Mouse (Mus musculus) embryonic facial prominence, embryonic 15.5 days (tissue): ENCODE results near the gene Neurl3. TPM values are rescaled to one million over a fixed set of nuclear protein-coding genes. Genes with fewer than 3 reads are reported as not detected.

Source experiments
- ATAC-seq: fragments of 200-750 bp; cut with Nextera tagmentation; 2 replicates; pipeline ENCODE4 v1.8.0; 2017; ENCODE audit warnings: low read depth, moderate TSS enrichment; ENCODE audit not compliant: insufficient number of reproducible peaks, low FRiP score, low TSS enrichment
- H3K27ac ChIP-seq: fragments of 300-500 bp; sonication (generic); replicated peaks from 2 replicates; pipeline ENCODE4 v1.5.1; 2015; ENCODE audit warnings: mild to moderate bottlenecking, inconsistent platforms
- H3K27me3 ChIP-seq: fragments of 300-500 bp; sonication (generic); 2 replicates; pipeline ENCODE4 v1.6.1; 2015; ENCODE audit warnings: inconsistent platforms
- H3K36me3 ChIP-seq: fragments of 300-500 bp; sonication (generic); 2 replicates; pipeline ENCODE4 v1.6.1; 2015; ENCODE audit warnings: mild to moderate bottlenecking, inconsistent platforms
- H3K4me1 ChIP-seq: fragments of 300-500 bp; sonication (generic); 2 replicates; pipeline ENCODE4 v1.6.1; 2015; ENCODE audit warnings: inconsistent platforms
- H3K4me2 ChIP-seq: fragments of 300-500 bp; sonication (generic); replicated peaks from 2 replicates; pipeline ENCODE4 v1.6.1; 2015; ENCODE audit warnings: mild to moderate bottlenecking, inconsistent platforms
- H3K4me3 ChIP-seq: fragments of 300-500 bp; sonication (generic); replicated peaks from 2 replicates; pipeline ENCODE4 v1.5.1; 2015; ENCODE audit warnings: mild to moderate bottlenecking, inconsistent platforms
- H3K9ac ChIP-seq: fragments of 300-500 bp; sonication (generic); 2 replicates; pipeline ENCODE4 v1.6.1; 2015; ENCODE audit warnings: inconsistent platforms
- H3K9me3 ChIP-seq: fragments of 300-500 bp; sonication (generic); replicated peaks from 2 replicates; pipeline ENCODE4 v1.6.1; 2016; ENCODE audit warnings: inconsistent platforms
- WGBS: fragments of 180-500 bp; shearing (Covaris S2); methylation state at CpG from one replicate; pipeline ENCODE4 v1.1.7; 2015; 5-methylcytosine and 5-hydroxymethylcytosine counted together
- polyA plus RNA-seq: library from polyadenylated mRNA; unstranded; fragments of >200 nt; fragmentation: Nextera tagmentation; extraction: Ambion mirVana; gene quantifications from 2 replicates; pipeline ENCODE4 v1.2.1, GENCODE M21; 2015

Gene Neurl3
- polyA plus RNA-seq, 1 experiment from 2014 or later, result 1.5 TPM

- H3K4me2 ChIP-seq, result no peak overlapping the region
- H3K27me3 ChIP-seq, result peaks cover 53% of the 10 kb centered on the region
- H3K27ac ChIP-seq, result no peak overlapping the region
- no peak overlapping the region for H3K9ac ChIP-seq
- no peaks in the 10 kb centered on the region for H3K4me1 ChIP-seq
- H3K4me3 ChIP-seq, result no peak overlapping the region
- ATAC-seq, result no peak
- no peaks in the 10 kb centered on the region for H3K9me3 ChIP-seq
- WGBS, result 62% methylated on average over 9 of the region's 9 CpGs
- H3K36me3 ChIP-seq, result no peaks in the 10 kb centered on the region
Measured at GRCm38 (mm10) chr1:36296466-36297149, 22.1 kb upstream of the Neurl3 start.

- Histone ChIP-seq H3K27ac (no peak overlapping the region), H3K36me3 (no peaks in the 10 kb centered on the region), H3K4me1 (no peaks in the 10 kb centered on the region), H3K4me2 (no peak overlapping the region), H3K9me3 (no peaks in the 10 kb centered on the region), H3K4me3 (no peak overlapping the region), H3K9ac (no peak overlapping the region), H3K27me3 (peaks cover 31% of the 10 kb centered on the region)
- 74% methylated on average over 3 of the region's 3 CpGs for WGBS
- no peak for ATAC-seq
Measured at GRCm38 (mm10) chr1:36294402-36294801, 19.9 kb upstream of the Neurl3 start.

DNA sequence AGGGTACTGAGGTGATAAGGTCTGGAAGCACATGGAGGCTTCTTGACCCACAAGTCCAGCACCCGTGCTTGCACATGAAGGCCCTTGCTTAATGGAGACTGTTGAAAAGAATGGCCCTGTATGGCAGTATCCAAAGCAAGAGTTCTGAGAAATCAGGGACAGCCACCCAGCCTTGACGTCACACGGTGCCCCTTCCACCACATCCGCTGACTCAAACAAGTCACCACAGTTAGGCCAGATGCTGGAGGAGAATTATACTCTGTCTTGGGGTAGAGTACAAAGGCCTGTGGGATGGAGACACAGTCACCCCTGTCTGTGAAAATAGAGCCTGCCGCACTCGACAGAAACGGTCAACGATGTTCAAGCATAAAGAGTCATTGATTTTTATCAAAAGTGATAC is 19.0 kb upstream of the Neurl3 start:
- ATAC-seq, result no peak
- H3K27me3 ChIP-seq, result peaks cover 21% of the 10 kb centered on the region
- H3K4me3 ChIP-seq, result no peak overlapping the region
- no peaks in the 10 kb centered on the region for H3K9me3 ChIP-seq
- H3K36me3 ChIP-seq, result no peaks in the 10 kb centered on the region
- H3K9ac ChIP-seq, result no peak overlapping the region
- no peaks in the 10 kb centered on the region for H3K4me1 ChIP-seq
- H3K27ac ChIP-seq, result no peak overlapping the region
- no peak overlapping the region for H3K4me2 ChIP-seq
- 91% methylated on average over 8 of the region's 8 CpGs for WGBS

- Histone ChIP-seq H3K27ac (no peak overlapping the region), H3K9ac (no peak overlapping the region), H3K4me3 (no peak overlapping the region), H3K36me3 (no peaks in the 10 kb centered on the region), H3K4me2 (no peak overlapping the region), H3K9me3 (no peaks in the 10 kb centered on the region), H3K27me3 (no peaks in the 10 kb centered on the region), H3K4me1 (no peaks in the 10 kb centered on the region)
- 84% methylated on average over 6 of the region's 6 CpGs for WGBS
- ATAC-seq, result no peak
Measured at GRCm38 (mm10) chr1:36281849-36282248, 7.4 kb upstream of the Neurl3 start.

DNA sequence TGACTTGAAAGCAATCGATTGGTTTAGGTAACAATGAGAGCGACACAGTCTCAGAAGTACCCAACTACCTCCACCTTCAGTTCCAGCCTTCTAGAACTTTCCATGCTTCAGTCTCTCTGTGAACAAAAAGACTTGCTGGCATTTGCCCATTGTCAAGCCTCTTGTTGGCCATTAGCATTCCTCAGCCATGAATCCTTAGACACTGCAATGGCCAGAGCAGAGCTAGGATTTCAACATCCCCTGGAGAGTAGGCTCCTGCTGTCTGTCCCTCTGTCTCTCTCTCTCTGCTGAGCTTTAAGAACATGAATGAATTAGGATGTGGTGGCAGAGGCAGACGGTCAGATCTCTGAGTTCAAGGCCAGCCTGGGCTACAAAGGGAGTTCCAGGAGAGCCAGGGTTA is 6.5 kb upstream of the Neurl3 start:
- H3K4me2 ChIP-seq, result no peak overlapping the region
- WGBS, result 87% methylated on average over 3 of the region's 3 CpGs
- H3K27ac ChIP-seq, result no peak overlapping the region
- H3K27me3 ChIP-seq, result no peaks in the 10 kb centered on the region
- H3K36me3 ChIP-seq, result no peaks in the 10 kb centered on the region
- no peaks in the 10 kb centered on the region for H3K9me3 ChIP-seq
- no peak for ATAC-seq
- H3K9ac ChIP-seq, result no peak overlapping the region
- no peak overlapping the region for H3K4me3 ChIP-seq
- no peaks in the 10 kb centered on the region for H3K4me1 ChIP-seq

DNA sequence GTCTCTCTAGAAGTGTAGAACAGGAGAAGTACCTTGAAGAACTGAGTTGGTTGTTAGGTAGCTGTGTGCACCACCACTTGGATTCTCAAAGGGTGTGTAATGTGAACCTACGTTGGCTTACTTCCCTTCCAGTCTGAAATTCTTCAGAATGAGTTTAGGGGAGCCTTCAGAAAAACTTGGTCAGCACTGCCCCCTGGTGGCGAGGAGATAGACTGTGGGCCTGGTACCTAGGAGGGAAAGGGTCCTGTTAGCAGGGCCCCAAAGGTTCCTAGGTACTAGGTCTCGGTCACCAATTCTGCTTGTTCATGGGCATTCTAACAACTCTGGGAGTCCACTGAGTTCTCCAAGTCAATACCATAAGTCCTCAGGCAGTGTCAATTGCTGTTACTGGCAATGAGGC is 4.7 kb upstream of the Neurl3 start:
- no peaks in the 10 kb centered on the region for H3K4me1 ChIP-seq
- no peak for ATAC-seq
- H3K27me3 ChIP-seq, result no peaks in the 10 kb centered on the region
- H3K4me3 ChIP-seq, result no peak overlapping the region
- WGBS, result 19% methylated on average over 3 of the region's 3 CpGs
- no peak overlapping the region for H3K27ac ChIP-seq
- no peak overlapping the region for H3K9ac ChIP-seq
- H3K4me2 ChIP-seq, result no peak overlapping the region
- no peaks in the 10 kb centered on the region for H3K36me3 ChIP-seq
- H3K9me3 ChIP-seq, result no peaks in the 10 kb centered on the region

- H3K4me1 ChIP-seq, result 0 out of 2 replicates have a peak, but pooled peaks cover 6% of the 10 kb centered on the region
- no peak overlapping the region for H3K4me3 ChIP-seq
- WGBS, result 19% methylated on average over 7 of the region's 7 CpGs
- ATAC-seq, result no peak
- H3K27me3 ChIP-seq, result no peaks in the 10 kb centered on the region
- H3K9me3 ChIP-seq, result no peaks in the 10 kb centered on the region
- no peak overlapping the region for H3K27ac ChIP-seq
- no peak overlapping the region for H3K9ac ChIP-seq
- no peak overlapping the region for H3K4me2 ChIP-seq
- no peaks in the 10 kb centered on the region for H3K36me3 ChIP-seq
Measured at GRCm38 (mm10) chr1:36277267-36278060, 3.0 kb upstream of the Neurl3 start.

- Histone ChIP-seq H3K4me3 (no peak overlapping the region), H3K9ac (no peak overlapping the region), H3K27me3 (no peaks in the 10 kb centered on the region), H3K4me2 (no peak overlapping the region), H3K36me3 (no peaks in the 10 kb centered on the region), H3K9me3 (no peaks in the 10 kb centered on the region), H3K27ac (no peak overlapping the region), H3K4me1 (0 out of 2 replicates have a peak, but pooled peaks cover 6% of the 10 kb centered on the region)
- WGBS, result 77% methylated on average over 13 of the region's 13 CpGs
- no peak for ATAC-seq
Measured at GRCm38 (mm10) chr1:36275635-36276389, 1.3 kb upstream of the Neurl3 start.

DNA sequence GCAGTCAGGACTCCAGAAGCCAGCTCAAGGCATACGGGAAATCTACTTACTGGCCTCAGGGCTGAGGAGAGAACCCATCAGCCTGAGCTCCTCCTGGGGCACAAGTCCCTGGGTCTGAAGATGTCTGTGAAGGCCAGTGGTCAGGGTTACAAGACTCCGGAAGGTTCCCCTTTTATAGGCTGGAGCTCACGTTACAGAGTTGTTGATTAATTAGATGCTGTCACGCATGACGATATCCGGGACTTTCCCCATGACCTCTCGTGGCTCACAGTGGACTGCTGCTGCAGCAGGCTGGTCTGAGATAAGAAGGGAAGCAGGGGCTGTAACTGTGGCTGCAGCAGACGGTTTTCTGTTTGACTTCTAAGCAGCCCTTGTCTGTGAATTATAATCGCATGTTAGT is 1.2 kb downstream of the Neurl3 start:
- Histone ChIP-seq H3K4me1 (peaks cover 13% of the 10 kb centered on the region; the same call in 1 of the 2 replicates), H3K27me3 (peaks cover 16% of the 10 kb centered on the region), H3K36me3 (no peaks in the 10 kb centered on the region), H3K9me3 (no peaks in the 10 kb centered on the region), H3K9ac (no peak overlapping the region), H3K27ac (no peak overlapping the region), H3K4me3 (no peak overlapping the region), H3K4me2 (no peak overlapping the region)
- 21% methylated on average over 9 of the region's 9 CpGs for whole genome bisulfite sequencing
- ATAC-seq, result no peak; the same call in 1 of the 2 replicates

DNA sequence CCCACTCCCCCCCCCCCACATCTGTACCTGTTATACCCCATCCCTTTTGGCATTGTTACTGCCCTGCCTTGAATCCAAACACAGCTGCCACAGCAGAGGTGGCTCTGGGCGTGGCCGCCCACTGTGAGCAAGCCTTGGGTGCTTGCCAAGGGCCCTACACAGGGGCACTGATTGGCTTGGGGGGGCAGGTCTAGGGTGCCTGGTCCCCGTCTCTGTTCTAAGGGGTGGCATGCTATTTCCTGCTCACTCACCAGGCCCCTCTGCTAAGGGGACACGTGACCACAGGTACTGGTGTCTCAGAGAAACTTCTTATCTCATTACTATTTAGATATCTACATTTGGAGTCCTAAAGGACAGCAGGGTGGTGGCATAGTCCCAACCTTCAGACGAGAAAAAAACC is 1.9 kb downstream of the Neurl3 start:
- Histone ChIP-seq H3K4me1 (peaks cover 13% of the 10 kb centered on the region; the same call in 1 of the 2 replicates), H3K27ac (no peak overlapping the region), H3K27me3 (peaks cover 21% of the 10 kb centered on the region), H3K36me3 (no peaks in the 10 kb centered on the region), H3K4me2 (no peak overlapping the region), H3K4me3 (no peak overlapping the region), H3K9ac (no peak overlapping the region), H3K9me3 (no peaks in the 10 kb centered on the region)
- ATAC-seq, result no peak
- 54% methylated on average over 5 of the region's 5 CpGs for WGBS

DNA sequence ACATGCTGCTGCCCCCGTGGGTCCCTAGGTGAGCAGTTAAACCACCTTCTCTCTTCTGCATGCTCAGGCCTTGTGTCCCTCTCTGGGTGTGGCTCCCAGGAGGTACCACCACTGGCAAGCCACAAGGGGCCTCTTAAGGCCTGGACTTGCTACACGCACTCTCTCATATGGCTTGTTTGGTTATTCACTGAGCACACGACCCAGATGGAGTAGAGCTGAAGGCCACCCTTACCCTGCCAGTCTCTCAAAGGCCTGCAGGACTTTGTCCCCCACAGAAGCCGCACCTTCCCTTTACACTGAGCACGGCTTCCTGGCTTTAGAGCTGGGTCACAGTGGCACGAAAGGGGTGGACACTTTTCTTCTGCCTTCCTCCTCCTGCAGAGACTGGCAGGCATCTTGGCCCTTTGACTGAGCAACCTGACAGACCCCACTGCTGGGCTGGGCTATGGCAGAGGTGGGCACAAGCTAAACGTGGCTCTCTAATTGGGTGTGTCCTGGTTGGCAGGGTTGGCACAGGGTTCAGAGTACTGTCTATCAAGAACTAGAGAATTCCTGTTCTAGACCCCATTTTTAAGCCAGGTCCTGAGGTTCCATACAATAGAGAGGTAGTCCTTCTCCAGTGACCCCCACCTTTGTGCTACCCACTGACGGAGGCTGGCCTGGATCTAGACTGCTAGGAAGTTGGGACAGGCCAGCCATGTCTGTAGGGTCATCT is 2.8 kb downstream of the Neurl3 start:
- H3K4me1 ChIP-seq, result peaks cover 13% of the 10 kb centered on the region; the same call in 1 of the 2 replicates
- H3K9me3 ChIP-seq, result no peaks in the 10 kb centered on the region
- H3K9ac ChIP-seq, result no peak overlapping the region
- WGBS, result 72% methylated on average over 8 of the region's 8 CpGs
- H3K4me2 ChIP-seq, result no peak overlapping the region
- H3K27ac ChIP-seq, result no peak overlapping the region
- H3K36me3 ChIP-seq, result no peaks in the 10 kb centered on the region
- H3K4me3 ChIP-seq, result no peak overlapping the region
- H3K27me3 ChIP-seq, result peaks cover 23% of the 10 kb centered on the region
- no peak for ATAC-seq
